Mouse (Mus musculus) embryonic fibroblast, embryonic 13.5 days (primary cell): ENCODE measurements at regions not wholly inside any gene's neighbourhood (a gene's known extent, or its start where the extent isn't known, plus 50 kb on each side); places are given as distances from the start of the nearest gene placed in this dataset.

Experiments
- CTCF ChIP-seq: IDR thresholded peaks from 2 replicates; pipeline ENCODE4 v1.5.1; 2011; ENCODE audit warnings: mild to moderate bottlenecking, control low read depth, low read length, moderate library complexity, borderline replicate concordance; ENCODE audit not compliant: insufficient read depth
- POLR2A ChIP-seq: IDR thresholded peaks from 2 replicates; pipeline ENCODE4 v1.6.1; 2011; ENCODE audit warnings: low read depth, mild to moderate bottlenecking, control low read depth, low read length, moderate library complexity

DNA sequence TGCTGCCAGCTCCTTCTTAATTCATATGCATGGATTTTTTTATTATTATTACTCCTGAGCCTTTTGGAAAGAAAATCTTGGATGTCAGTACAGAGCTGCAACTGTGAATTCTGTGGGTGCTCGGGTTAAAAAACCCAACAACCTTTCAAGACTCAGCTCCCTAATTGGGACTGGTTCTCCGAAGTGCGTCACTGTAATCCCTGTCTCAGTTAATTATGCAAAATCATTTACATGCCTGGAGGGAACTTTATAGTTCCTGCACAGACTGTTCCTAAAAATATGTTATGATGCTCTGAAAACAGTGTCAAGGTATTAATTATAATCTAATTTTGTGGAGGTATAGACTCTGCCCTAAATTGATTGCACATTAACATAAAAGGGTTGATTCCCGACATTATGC lies 250.6 kb upstream of the Lcorl start:
- no peak for TF ChIP-seq CTCF
- no peak for TF ChIP-seq POLR2A
